Mouse (Mus musculus) heart, postnatal 25 days (tissue): ENCODE results near the gene Zfp277. TPM values are rescaled to one million over a fixed set of nuclear protein-coding genes. Genes with fewer than 3 reads are reported as not detected.
A peak's percentile ranks its signal among the peaks of the same experiment; 100 is the strongest.

ENCODE experiments used
- DNase-seq: peaks from one replicate; pipeline ENCODE4 v3.0.0; 2022; ENCODE audit warnings: low spot score
- intact Hi-C: fragments of 180-260 bp; cut with DNase I; formaldehyde crosslinking; loops from one replicate; pipeline ENCODE4 v1.15.1; 2025
- total RNA-seq, 2 experiments: library from RNA; stranded (reverse); gene quantifications; 2 replicates each; pipeline ENCODE4 v1.2.3; 2021

The Zfp277 gene
- 10 to 100 TPM; 11.0 to 11.7 TPM for total RNA-seq

DNA sequence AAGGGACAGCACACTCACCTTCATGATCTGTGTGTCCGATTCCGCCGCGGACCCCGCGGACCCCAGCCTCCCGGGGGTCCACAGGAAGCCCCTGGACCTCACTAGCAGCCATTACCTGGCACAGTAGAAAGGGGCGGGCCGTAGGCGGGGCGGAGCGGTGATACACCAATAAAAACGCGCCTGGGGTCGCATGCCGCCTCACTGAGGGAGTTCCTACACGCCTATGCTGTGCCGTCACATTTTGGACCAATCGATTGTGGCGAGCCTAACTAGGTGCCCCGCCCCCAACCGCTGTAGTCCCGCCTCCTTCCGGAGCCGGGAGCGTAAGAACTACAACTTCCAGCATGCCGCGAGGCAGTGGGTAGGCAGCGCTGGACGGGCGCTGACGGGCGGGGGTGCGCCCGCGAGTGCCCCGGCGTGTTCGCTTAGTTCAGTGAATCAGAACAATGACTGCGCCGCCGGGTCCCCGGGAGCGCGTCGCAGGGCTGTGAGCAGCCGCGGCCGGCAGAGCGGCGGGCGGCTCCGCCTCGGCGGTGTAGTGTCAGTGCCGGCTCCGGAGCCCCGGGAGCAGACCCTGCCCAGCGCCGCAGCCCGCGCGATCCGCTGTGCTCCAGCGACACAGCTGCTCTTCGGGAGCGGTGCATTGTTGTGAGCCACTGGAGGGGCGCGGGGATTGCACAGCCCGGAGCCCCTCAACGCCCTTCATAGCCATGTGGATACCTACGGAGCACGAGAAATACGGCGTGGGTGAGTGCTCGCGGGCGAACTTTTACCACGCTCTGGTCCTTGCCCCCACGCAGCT, at the start of gene Zfp277, which contains the start of gene Dock4:
Gene Zfp277, minus strand, starts transcription at position 255 of the 802 bp plus-strand sequence.
Gene Dock4, plus strand, starts transcription at position 305 of the 802 bp plus-strand sequence.
- intact Hi-C loops: loop anchor here (5.0 kb wide), 3 partner anchors 56 to 371 kb away; no protein-coding TSS in a partner anchor
- peak; percentile 98 for DNase-seq

DNA sequence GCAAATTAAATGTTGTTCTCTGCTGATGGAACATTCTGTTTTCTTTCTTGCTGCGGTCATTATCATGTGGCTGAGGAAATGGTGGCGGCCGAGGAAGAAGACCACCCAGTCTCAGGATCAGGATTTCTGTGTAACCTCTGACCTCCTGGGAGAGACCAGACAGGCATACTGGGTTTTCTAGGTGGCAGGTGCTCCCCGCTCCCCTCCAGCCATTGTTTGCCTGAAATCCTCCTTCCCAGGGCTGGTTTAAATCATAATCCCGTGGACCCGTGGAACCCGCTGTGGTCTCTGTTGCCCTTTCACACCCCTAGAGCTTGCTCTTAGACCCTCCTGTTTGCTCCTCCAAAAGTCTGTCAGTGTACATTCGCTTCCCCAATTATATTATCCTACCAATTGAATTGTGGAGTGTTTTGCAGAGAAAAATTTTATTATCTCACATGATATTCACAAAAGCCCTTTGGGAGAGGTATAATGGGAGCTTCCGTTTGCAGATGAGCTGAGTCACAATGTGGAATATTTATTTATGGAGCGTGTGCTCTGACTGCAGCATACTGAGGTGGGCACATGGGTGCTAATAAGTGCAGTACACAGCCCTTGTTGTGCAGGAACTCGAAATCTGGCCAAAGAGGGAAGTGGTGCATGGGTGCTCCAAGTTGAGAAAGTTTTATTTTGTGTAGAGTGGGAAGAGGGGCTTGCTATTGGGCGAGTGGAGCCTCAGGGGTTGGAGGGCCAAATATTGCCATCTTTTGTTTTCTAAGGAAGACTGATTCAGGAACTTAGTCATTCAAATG, 40.5 kb upstream of the Zfp277 start:
- intact Hi-C loops: no loop called here
- DNase-seq: no peak

DNA sequence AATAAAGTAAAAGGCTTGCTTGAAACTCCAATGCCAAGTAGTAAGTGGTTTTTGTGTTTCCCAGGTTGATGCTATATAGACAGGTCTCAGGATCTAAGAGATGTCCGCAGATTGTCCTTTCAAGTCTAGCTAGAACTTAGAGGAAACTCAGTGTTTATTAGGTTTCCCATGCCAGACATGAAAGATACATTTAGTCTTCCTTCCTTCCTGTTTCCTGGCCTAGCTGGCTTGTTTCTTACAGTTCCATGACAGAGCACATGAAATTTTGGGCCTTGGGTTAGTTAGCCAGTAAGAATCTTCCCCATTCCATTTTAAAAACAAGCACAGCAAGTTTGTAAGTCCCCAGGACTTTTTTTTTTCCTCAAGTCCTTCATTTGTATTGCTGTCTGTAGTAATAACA, 39.5 kb upstream of the Zfp277 start:
- intact Hi-C loops: no loop called here
- DNase-seq: no peak

DNA sequence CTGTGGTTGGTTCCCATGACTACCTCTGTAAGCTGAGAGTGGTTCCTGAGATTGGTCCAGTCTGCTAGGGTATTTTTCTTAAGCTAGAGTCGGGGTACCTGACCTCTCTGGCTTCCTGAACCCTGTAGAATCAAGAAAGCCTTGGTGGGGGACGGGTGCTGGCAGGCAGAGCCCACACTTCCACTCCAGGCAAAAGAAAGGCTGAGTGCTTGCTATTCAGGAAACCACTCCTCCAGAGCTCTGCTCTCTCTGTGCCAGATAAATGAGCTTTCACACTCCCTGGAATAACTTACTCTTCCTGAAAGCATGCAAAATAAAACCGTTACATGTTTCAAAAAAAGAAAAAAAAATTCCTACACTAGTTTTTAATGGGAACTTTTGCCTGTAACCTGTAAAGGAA, 38.5 kb upstream of the Zfp277 start:
- DNase-seq: no peak

DNA sequence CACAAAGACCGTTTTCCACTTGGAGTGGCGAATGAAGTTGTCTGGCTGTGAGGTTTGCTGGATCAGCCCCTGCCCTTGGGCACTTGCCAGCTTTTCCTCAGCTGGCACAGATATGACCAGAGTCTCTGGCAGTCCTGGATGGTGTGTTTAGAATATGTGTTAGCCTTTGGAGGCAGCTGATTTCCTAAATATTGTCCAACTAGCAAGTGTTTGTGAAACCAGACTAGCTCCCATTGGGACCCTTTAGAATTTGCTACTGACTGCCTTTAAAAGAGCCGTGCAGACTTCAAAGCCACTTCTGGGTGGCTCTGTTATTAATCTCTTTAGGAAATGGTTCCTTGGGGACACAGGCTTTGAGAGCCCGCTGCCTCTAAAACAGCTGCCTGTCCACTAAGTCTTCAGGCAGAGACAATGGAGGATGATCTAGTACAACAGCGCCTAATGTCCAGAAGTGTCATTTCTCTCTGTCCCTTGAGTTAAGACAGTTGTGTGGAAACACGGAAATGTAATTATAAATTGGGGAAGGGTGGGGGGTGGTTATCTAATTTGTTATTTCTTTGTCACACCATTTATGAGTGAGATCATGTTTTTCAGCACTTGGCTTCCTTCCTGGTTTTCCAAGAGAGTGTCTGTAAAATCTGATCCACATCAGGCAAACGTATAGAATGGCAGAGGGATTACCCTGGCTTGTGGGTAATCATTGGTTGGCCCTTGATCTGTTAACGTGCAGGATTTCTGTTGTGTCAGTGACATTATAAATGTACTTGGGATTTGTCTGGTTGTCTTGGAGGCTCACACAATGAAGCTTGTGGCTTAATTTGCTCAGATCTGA, 32.1 kb upstream of the Zfp277 start:
- DNase-seq: no peak
- intact Hi-C loops: no loop called here

More for the DNA sequence above, 38.5 kb upstream of the Zfp277 start:
- intact Hi-C loops: no loop called here

DNA sequence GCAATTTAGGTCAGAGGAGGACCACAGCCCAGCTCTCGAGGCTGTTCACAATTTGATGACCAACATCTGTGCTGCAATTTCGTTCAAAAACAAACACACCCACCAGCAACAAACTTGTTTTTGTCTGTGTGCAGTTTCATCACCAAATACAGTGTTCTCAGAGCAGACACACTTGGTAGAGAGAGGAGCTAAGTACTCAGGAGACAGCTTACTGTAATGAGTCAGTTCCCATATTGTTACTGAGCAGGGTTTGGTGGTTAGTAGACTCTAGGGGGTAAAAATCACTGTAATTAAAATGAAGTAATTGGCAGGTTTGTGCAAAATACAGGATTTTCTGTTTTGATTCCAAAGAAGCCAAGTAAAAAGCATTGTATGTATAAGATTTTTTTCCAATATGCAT, 28.0 kb upstream of the Zfp277 start:
- intact Hi-C loops: no loop called here
- no peak for DNase-seq

DNA sequence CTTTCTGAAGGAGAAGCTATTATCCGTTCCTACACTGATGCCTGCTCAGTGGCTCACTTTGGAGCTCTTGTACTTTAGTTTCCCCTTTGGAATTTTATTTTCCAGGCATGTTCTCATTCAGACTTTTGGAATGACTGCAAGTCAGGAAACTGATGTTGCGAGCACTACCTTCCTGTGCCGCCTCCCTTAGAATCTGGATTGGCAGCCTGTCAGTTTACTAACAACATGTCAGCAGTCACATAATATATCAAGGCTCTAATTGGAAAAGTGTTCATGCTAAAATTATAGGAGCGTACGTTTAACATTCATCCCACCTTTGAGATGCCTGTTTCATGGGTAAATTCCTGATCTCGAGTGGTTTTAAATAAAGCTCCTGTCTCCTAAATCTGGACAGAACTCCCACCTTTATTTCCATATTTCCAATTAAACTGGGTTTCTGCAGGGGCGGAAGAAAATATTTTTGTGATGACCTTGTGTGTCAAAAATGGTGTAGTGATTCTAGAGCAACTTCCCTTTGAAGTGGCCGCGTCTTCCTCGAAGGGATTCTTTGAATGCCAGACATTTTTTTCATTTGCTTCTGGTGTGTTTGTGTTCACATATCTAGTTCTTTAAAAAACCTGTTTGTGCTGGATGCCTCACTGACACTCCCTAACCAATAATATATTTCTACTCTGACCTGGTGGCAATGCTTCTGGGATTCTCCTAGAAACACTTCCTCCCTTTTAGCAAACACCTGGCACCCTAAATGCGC, 26.1 kb upstream of the Zfp277 start:
- no peak for DNase-seq
- intact Hi-C loops: no loop called here

DNA sequence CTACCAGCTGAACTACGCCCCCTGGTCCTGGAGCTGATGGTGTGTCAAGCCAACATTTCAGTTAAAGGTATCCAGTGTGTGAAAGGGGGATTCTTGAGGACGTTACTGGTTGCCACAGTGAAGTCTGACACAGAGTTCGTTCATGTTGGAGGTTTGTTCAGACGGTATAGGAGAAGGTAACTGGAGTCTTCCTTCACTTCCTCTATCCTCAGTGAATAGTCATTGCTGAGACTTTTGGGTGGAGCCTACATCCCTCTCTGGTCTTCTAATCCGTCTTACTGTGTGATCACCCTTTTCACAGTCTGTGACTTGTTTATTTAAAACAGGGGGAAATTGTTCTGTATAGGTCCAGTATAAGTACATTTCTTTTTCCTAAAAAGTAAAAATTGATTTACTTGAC, 23.3 kb upstream of the Zfp277 start:
- no peak for DNase-seq
- intact Hi-C loops: no loop called here

DNA sequence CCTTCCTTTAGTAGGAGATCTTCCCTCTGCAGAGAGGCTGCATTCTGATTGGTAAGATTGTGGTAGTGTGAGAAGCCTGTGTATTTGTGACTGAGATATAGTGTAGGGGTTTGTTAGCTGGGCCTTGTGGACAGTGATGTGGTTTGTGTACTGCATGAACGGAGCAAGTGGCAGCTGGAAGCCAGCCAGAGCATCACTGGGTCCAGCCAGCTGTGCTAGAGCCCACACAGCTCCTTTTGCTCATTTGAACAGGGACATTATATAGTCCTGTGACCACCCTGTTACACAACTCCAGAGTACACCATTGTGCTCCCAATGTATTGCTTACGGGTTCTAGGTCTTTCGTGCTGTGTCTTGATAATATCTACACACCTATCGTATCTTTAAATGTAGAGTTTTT, 22.5 kb upstream of the Zfp277 start:
- intact Hi-C loops: no loop called here
- DNase-seq: no peak

DNA sequence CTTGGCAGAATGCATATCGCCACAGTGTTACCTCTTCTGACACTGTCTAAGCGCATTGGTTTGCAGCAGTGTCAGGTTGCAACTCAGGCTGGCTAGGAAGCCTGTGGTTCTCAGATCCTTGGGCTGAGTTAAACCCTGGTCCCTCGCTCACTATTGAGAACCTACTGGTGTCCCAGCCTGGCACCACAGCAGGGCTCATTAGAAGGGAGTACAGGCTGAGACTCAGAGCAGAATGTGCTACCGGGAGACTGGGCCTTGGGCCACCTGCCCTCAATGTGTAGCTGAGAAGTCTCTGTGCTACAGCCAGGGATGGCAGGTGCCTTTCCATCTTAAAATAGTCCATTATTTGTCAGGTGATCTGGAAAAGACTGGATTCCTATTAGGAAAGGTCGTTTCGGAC, 18.6 kb upstream of the Zfp277 start:
- intact Hi-C loops: no loop called here
- no peak for DNase-seq

DNA sequence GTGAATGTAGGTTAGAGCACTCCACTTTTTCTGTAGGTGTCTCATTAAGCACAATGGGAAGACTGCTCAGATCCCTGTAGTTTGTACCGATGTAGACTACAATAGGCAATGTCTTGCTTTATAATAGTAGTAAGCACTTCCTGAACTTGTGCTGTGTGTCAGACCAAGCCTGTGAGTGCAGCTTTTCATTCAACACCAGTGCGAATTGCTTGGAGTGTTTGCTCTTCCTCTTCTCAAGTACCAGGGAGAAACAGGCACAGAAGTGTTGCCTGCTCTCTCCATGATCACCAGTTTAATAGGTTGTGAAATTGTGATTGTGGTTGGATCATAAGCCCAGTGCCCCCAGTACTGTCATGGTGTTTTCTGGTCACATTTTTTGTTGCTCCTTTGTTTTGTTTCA, 18.1 kb upstream of the Zfp277 start:
- intact Hi-C loops: no loop called here

DNA sequence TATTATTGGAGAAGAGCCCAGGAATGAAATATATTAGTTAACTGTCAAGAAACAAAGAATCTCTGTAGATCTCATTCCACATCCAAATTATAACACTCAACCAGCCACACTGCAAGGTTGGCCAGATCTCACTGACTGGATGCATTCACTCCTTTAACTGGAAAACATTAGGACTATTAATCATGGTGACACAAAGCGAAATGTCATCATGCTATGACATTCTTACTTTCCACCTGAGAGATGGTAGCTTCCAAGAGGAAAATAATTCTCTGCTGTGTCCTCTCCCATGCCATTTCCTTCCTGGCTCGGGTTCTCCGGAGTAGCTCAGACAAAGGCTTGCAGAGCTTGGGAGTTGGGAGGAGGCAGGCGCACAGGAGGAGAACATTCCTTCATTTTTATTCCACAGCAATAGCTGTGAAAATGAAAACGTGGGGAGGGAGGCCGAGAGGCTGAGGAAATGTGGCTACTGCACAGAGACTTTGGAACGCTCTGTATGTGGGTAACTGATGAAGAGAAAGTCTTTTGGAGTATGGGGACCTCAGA, 17.1 kb upstream of the Zfp277 start:
- intact Hi-C loops: no loop called here
- no peak for DNase-seq

More for the DNA sequence above, 18.1 kb upstream of the Zfp277 start:
- DNase-seq: no peak

DNA sequence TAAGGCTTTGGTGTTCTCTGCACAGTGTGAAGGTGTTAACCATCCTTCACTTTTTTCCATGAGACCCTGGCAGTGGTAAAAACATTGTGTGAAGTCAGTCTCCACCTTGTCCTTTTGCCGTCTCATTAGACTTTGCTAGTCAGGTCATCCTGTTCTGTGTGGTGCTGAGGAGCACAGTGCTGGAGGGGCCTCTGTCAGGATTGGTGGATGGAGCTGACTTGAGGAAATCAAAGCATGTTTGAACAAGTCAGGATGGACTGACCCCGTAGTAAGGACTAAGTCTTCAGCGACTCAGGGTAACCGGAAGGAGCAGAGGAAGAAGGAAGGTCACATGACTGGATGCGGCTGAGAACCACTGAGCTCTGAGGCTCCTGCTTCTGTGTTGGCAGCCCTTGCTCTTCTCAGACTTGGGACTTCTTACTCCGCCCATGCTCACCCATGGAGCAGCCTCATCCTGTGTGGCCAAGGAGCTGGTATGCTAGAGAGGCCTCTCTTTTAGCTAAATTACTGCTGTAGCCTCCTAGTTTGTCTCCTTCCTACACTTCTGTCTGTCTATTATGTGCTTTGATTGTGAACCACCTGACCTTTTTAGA, 14.1 kb upstream of the Zfp277 start:
- intact Hi-C loops: no loop called here
- no peak for DNase-seq

DNA sequence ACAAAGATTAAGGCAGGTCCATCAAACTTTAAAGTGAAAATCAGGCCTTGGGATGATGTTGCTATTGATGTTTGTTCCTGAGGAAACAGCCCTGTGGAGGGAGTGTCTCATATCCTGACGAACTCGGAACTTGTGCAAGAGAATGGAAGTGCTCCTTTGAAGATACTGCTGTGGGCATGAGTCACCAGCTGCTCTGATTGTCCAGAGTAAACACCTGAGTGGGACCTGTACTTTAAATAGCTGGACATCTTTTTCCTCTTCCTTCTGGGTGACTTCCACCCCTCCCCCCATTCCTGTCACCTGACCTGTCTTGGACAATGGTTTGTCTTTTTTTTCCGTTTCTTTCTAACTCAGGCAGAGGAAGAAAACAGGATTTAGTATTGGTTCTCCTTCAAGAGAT, 13.3 kb upstream of the Zfp277 start:
- peak; percentile 52 for DNase-seq
- intact Hi-C loops: no loop called here

DNA sequence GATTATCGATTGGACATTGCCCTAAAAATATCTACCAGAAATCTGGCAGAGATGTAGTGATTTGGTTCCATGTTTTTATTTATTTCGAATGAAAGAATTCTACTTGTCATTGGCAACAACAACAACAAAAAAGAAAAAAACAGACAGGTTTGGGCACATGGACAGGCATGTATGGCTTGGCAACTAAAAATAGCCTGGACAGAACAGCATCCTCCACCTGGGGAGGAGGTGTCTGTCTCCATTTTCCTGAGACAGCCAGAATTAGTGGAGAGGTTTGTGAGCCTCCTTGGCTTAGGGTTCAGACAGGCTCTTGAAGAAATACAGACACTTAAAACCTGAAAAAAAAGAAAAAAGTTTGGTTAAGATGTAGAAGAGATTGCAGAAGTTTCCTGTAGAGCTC, 10.8 kb upstream of the Zfp277 start:
- DNase-seq: no peak
- intact Hi-C loops: no loop called here

DNA sequence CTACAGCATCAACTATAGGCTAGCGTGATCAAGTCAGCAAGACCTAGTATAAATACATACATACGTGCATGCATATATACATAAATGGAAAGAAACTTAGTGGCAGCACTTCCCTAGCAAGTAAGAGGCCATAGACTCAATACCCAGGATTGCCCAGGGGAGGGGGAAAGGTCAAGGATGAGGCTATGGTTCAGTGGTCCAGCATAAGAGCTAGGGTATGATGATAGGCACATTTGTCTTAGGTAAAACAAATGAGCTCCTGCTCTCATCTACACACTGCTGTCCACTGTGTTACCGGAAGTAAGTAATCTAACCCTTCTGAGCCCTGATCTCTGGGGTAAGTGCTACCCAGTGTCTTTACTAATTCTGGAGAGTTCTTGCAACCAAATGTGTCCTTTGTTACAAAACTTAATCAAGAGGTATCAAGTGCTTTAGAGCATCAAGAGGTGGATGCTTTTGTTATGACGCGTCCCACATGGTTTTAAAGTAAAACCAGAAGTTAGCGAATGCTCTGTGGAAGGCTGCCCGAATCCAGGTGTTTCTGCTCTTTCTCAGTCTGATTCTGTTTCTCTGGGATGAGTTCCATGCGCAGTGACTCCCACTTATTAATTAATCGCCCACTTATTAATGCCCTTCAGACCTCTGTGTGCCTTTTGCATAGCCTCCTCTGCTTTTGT, 3.6 kb upstream of the Zfp277 start:
- intact Hi-C loops: loop anchor here (5.0 kb wide), 3 partner anchors 53 to 368 kb away; no protein-coding TSS in a partner anchor

DNA sequence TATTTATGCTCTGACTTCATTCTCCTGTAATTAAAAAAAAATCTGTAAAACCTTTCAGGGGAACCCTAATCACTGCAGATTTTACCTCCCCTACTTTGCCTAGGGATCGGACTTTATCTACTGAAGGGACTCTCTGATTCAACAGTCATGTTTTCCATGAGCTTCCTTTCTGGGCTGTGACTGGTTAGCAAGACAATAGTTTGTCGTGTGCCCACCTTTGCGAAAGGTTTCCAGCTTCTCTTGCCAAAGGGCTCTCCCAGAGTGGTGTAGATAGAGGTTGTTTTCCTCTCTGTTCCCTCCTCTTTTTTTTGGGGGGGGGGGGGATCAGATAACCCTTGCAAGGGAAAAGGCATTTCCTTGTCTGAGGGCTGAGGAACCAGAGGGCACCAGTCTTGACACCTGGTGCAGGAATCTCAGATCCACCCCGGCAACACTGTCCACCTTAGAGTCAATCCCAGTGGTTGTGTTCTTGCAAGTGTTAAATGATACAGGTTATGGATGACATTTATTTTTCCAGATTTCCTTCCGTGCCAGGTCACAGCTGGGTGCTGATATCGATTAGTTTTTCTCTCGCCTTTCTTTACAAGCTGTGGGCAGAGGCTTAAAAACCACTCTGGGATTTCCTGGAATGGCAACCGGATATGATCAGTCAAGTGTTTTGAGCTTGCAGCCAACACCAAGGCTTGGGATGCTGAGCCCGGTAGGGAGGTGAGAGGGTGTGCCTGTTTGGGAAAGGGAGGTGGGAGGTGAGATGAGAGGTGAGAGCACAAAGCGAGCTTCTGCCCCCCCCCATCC, 2.1 kb upstream of the Zfp277 start:
- no peak for DNase-seq
- intact Hi-C loops: loop anchor here (5.0 kb wide), 3 partner anchors 55 to 370 kb away; no protein-coding TSS in a partner anchor

More for the DNA sequence above, 3.6 kb upstream of the Zfp277 start:
- no peak for DNase-seq
